Mouse (Mus musculus) kidney, embryonic 15.5 days (tissue): ENCODE measurements around the gene Nbeal2. TPM values are rescaled to one million over a fixed set of nuclear protein-coding genes. Genes with fewer than 3 reads are reported as not detected.
"Not testable (repeated sequence)": the region's sequence is repeated elsewhere in the genome, so short reads cannot be mapped to it uniquely, and the experiment has no call there.

Experiments
- ATAC-seq: fragments of 200-750 bp; cut with Nextera tagmentation; replicated peaks from 2 replicates; pipeline ENCODE4 v1.8.0; 2017; ENCODE audit warnings: moderate TSS enrichment; ENCODE audit not compliant: low FRiP score
- H3K27ac ChIP-seq: fragments of 300-500 bp; sonication (generic); 2 replicates; pipeline ENCODE4 v1.5.1; 2015; ENCODE audit warnings: mild to moderate bottlenecking, inconsistent platforms
- H3K27me3 ChIP-seq: fragments of 300-500 bp; sonication (generic); 2 replicates; pipeline ENCODE4 v1.6.1; 2015; ENCODE audit warnings: inconsistent platforms
- H3K36me3 ChIP-seq: fragments of 300-500 bp; sonication (generic); 2 replicates; pipeline ENCODE4 v1.6.1; 2015; ENCODE audit warnings: inconsistent platforms
- H3K4me1 ChIP-seq: fragments of 300-500 bp; sonication (generic); 2 replicates; pipeline ENCODE4 v1.6.1; 2015; ENCODE audit warnings: inconsistent platforms
- H3K4me2 ChIP-seq: fragments of 300-500 bp; sonication (generic); 2 replicates; pipeline ENCODE4 v1.6.1; 2015; ENCODE audit warnings: moderate library complexity, mild to moderate bottlenecking, inconsistent platforms
- H3K4me3 ChIP-seq: fragments of 300-500 bp; sonication (generic); replicated peaks from 2 replicates; pipeline ENCODE4 v1.5.1; 2015; ENCODE audit warnings: mild to moderate bottlenecking, inconsistent platforms
- H3K9ac ChIP-seq: fragments of 300-500 bp; sonication (generic); 2 replicates; pipeline ENCODE4 v1.6.1; 2015; ENCODE audit warnings: mild to moderate bottlenecking, inconsistent platforms
- H3K9me3 ChIP-seq: fragments of 300-500 bp; sonication (generic); replicated peaks from 2 replicates; pipeline ENCODE4 v1.6.1; 2016; ENCODE audit warnings: inconsistent platforms
- WGBS: fragments of 180-500 bp; shearing (Covaris S2); methylation state at CpG from one replicate; pipeline ENCODE4 v1.1.7; 2015; ENCODE audit warnings: mixed read lengths; 5-methylcytosine and 5-hydroxymethylcytosine counted together
- polyA plus RNA-seq: library from polyadenylated mRNA; unstranded; fragments of >200 nt; fragmentation: Nextera tagmentation; extraction: Ambion mirVana; gene quantifications from 2 replicates; pipeline ENCODE4 v1.2.1, GENCODE M21; 2015

The Nbeal2 gene
- polyA plus RNA-seq, 1 experiment from 2014 or later = 5.5 TPM

DNA sequence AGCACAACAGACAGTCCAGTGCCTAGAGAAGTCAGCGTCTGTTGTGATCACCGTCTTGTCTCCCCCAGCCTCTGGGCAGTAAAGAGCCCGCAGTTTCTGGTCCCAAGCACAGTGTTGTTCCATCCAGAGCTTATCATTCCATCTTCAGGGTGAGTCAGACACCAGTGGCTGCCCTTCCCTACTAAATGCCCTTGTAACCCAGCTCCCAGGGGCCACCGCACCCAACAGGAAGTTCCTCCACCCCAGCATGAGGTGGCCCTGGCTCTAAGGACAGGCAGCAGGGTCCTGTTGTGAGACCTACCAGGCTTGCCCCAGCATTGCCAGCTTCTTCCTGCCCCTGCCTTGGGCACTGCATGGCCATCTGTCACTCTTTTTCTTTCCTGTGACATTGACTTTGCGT lies 31.6 kb upstream of the Nbeal2 start:
- Histone ChIP-seq H3K27me3 (no peaks in the 10 kb centered on the region), H3K4me2 (no peak overlapping the region), H3K9me3 (no peaks in the 10 kb centered on the region), H3K36me3 (no peaks in the 10 kb centered on the region), H3K9ac (no peak overlapping the region), H3K4me3 (no peak overlapping the region), H3K4me1 (peaks cover 72% of the 10 kb centered on the region), H3K27ac (peak overlapping the region; percentile 92)
- no peak for ATAC-seq
- WGBS = 73% methylated on average over 5 of the region's 5 CpGs

DNA sequence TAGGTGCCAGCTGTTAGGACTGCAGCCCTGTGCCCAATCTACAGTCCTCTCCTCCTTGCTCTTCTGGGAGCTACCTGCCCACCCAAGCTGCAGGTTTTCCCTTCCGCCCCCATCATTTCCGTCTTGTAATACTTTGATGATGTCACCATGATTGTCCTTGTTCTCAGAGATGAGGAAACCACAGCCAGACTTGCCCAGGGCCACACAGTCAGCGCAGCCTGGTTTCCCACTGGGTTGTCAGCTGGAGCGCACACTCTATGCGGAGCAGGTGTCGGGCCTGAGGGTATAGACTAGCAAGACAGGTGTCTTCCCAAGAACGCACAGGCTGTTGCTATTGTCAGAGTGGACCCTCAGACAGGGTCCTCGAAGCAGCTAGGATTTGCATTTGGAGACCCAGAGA lies 31.2 kb upstream of the Nbeal2 start:
- Histone ChIP-seq H3K27ac (peak overlapping the region; percentile 92), H3K9me3 (no peaks in the 10 kb centered on the region), H3K36me3 (peaks cover under 1% of the 10 kb centered on the region; the same call in 1 of the 2 replicates), H3K4me3 (no peak overlapping the region), H3K9ac (no peak overlapping the region), H3K4me1 (peaks cover 69% of the 10 kb centered on the region), H3K27me3 (no peaks in the 10 kb centered on the region), H3K4me2 (no peak overlapping the region)
- WGBS = 87% methylated on average over 8 of the region's 8 CpGs
- ATAC-seq = no peak

DNA sequence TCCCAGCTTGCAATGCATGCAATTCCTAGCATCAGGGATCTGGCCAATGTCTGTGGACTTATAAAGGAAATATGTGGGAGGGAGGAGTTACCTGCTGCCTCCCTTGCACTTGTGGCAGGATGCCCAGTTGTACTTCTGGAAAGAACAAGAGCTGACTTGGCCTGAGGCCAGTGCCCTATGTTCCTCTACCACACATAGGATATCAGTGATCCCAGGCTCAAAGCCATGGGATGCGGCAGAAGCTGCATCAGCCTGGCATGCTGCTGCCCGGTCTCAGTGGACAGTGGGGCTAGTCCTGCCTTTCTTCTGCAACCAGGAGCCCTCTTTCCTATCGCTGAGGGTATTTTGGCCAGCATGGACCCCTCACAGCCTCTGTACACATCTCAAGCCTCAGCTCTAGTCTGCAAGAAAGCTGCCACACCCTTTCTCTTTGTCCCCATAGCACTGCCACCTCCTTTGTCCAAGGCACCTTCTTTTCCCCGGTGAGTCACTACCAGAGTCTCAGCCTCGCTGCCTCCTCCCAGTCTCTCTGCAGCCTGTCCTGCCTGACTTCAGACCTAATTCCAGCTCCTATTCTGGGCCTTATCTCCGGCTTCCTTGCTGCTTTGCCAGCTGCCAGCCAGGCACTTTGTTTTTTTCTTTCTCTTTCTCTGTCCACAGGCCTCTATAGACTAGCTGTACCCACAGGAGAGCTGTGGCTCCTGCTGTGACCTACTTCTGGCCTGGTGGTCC lies 30.3 kb upstream of the Nbeal2 start:
- Histone ChIP-seq H3K9me3 (no peaks in the 10 kb centered on the region), H3K4me2 (peak overlapping the region; percentile 12; the same call in 1 of the 2 replicates), H3K9ac (no peak overlapping the region), H3K27ac (peak overlapping the region; percentile 92), H3K27me3 (no peaks in the 10 kb centered on the region), H3K36me3 (peaks cover 6% of the 10 kb centered on the region; the same call in 1 of the 2 replicates), H3K4me1 (peaks cover 60% of the 10 kb centered on the region), H3K4me3 (no peak overlapping the region)
- WGBS = 67% methylated on average over 6 of the region's 6 CpGs
- ATAC-seq = peak; percentile 52

DNA sequence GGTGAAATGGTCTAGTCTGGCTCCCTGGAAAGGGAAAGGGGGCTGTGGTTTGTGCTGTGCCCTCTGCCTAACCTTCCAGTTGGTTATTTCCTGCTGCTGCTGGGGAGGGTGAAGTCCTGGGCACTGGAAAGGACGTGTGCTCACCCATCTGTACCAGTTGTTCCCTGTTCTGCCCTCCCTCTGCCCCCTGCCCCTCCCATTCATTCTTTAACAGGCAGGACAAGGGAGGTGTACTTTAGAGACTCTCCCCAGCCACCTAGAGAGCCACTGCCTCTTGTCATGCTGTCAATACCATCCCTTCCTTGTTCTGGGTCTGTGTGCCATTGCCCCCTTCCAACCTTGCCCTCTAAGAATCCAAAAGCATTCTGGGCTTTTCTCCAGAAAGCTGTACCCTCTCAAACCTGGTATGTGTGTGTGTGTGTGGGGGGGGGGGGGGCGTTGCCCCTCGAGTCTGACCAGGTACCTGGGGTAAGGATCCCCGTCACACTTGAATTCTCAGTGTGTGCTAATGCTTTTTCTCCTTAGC lies 29.7 kb upstream of the Nbeal2 start:
- Histone ChIP-seq H3K9me3 (no peaks in the 10 kb centered on the region), H3K4me1 (peaks cover 57% of the 10 kb centered on the region), H3K36me3 (peaks cover 6% of the 10 kb centered on the region; the same call in 1 of the 2 replicates), H3K4me2 (0 out of 2 replicates have a peak overlapping the region, but pooled peaks have one; percentile 12), H3K4me3 (no peak overlapping the region), H3K27me3 (no peaks in the 10 kb centered on the region), H3K9ac (no peak overlapping the region), H3K27ac (peak overlapping the region; percentile 92)
- peak; percentile 82 for ATAC-seq
- 39% methylated on average over 4 of the region's 4 CpGs for WGBS

DNA sequence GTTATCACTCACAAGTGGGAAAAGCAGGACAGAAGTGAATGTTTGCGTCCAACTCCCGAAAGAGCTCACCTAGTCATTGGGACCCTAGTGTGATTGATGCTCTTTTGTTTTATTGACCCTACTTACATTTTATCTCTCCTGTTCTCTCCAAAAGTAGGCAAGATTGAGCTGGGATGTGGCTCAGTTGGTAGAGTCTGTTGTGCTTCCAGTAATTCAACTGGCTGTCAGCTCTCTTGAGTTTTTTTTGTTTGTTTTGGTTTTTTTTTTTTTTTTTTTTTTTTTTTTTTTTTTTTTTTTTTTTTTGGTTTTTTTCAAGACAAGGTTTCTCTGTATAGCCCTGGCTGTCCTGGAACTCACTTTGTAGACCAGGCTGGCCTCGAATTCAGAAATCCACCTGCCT lies 28.7 kb upstream of the Nbeal2 start:
- not testable (repeated sequence) for H3K4me2 ChIP-seq, H3K27me3 ChIP-seq, H3K9ac ChIP-seq, H3K9me3 ChIP-seq, H3K36me3 ChIP-seq, H3K4me3 ChIP-seq, ATAC-seq
- peaks cover 61% of the 10 kb centered on the region for H3K4me1 ChIP-seq
- WGBS = 63% methylated on average over 3 of the region's 3 CpGs
- peak overlapping the region; percentile 92 for H3K27ac ChIP-seq

GRCm38 (mm10) chr9:110682255-110682654 lies 28.3 kb upstream of the Nbeal2 start:
- Histone ChIP-seq H3K4me3 (no peak overlapping the region), H3K4me1 (peaks cover 65% of the 10 kb centered on the region), H3K27ac (peak overlapping the region; percentile 3), H3K9ac (no peak overlapping the region), H3K9me3 (no peaks in the 10 kb centered on the region), H3K4me2 (no peak overlapping the region), H3K27me3 (no peaks in the 10 kb centered on the region), H3K36me3 (peaks cover 6% of the 10 kb centered on the region; the same call in 1 of the 2 replicates)
- no peak for ATAC-seq
- WGBS = 33% methylated on average over 5 of the region's 5 CpGs

DNA sequence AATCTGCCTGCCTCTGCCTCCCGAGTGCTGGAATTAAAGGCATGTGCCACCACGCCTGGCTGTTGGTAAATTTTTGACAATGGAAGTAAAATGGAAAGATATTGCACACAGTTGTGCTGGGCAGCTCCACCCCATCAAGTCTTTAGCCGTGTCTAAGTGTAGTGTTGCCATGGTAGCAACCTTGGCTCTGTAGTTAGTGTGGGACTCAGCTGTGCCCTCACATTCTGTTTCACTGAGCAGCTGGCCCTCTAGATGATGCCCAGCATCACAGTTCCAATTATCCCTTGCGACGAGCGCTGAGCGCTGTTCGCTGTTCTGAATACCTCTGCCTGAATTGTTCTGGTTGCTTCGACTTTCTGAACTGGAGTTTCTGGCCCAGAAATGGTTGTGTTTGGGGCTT lies 27.9 kb upstream of the Nbeal2 start:
- Histone ChIP-seq H3K27me3 (no peaks in the 10 kb centered on the region), H3K9me3 (no peaks in the 10 kb centered on the region), H3K36me3 (peaks cover 6% of the 10 kb centered on the region; the same call in 1 of the 2 replicates), H3K4me2 (no peak overlapping the region), H3K9ac (no peak overlapping the region), H3K27ac (peak overlapping the region; percentile 3; the same call in 1 of the 2 replicates), H3K4me3 (no peak overlapping the region), H3K4me1 (peaks cover 67% of the 10 kb centered on the region)
- ATAC-seq = no peak
- 71% methylated on average over 9 of the region's 9 CpGs for WGBS

- Histone ChIP-seq H3K27me3 (no peaks in the 10 kb centered on the region), H3K27ac (peak overlapping the region; percentile 27; the same call in 1 of the 2 replicates), H3K4me1 (peaks cover 67% of the 10 kb centered on the region), H3K4me2 (no peak overlapping the region), H3K4me3 (no peak overlapping the region), H3K9ac (no peak overlapping the region), H3K9me3 (no peaks in the 10 kb centered on the region), H3K36me3 (peaks cover 6% of the 10 kb centered on the region; the same call in 1 of the 2 replicates)
- WGBS = 48% methylated on average over 7 of the region's 7 CpGs
- ATAC-seq = no peak
These were observed 27.0 kb upstream of the Nbeal2 start for GRCm38 (mm10) chr9:110680736-110681507.

DNA sequence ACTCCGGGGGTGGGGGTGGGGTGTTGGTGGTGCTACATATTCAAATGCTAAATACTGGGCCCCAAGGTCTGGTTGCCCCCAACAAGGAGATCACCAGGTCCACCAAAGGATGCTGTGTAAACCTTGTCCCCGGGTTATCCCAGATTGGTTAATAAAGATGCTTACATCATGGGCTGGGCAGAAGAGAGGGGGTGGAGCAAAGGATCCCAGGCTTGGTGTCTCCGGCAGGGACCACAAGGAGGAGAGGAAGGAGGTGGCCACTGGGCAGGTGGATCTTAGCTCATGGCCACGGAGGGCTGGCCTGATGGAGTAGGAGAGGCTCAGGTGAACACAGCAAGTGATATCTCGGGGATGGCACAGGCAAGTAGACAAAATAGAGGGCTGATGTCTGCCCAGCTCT lies 24.9 kb upstream of the Nbeal2 start:
- WGBS = 77% methylated on average over 5 of the region's 5 CpGs

GRCm38 (mm10) chr9:110676492-110676911 lies 22.5 kb upstream of the Nbeal2 start:
- H3K27me3 ChIP-seq = no peaks in the 10 kb centered on the region
- no peak for ATAC-seq
- H3K4me3 ChIP-seq = no peak overlapping the region
- peaks cover 40% of the 10 kb centered on the region for H3K4me1 ChIP-seq
- no peaks in the 10 kb centered on the region for H3K9me3 ChIP-seq
- 86% methylated on average over 8 of the region's 8 CpGs for WGBS
- H3K4me2 ChIP-seq = no peak overlapping the region
- H3K27ac ChIP-seq = no peak overlapping the region
- H3K9ac ChIP-seq = no peak overlapping the region
- H3K36me3 ChIP-seq = peaks cover 6% of the 10 kb centered on the region; the same call in 1 of the 2 replicates

More for the DNA sequence above, 24.9 kb upstream of the Nbeal2 start:
- H3K4me1 ChIP-seq = peaks cover 47% of the 10 kb centered on the region
- H3K4me2 ChIP-seq = no peak overlapping the region
- H3K36me3 ChIP-seq = peaks cover 6% of the 10 kb centered on the region; the same call in 1 of the 2 replicates
- H3K4me3 ChIP-seq = no peak overlapping the region
- no peak for ATAC-seq
- H3K9ac ChIP-seq = no peak overlapping the region
- H3K9me3 ChIP-seq = no peaks in the 10 kb centered on the region
- H3K27me3 ChIP-seq = no peaks in the 10 kb centered on the region
- no peak overlapping the region for H3K27ac ChIP-seq

DNA sequence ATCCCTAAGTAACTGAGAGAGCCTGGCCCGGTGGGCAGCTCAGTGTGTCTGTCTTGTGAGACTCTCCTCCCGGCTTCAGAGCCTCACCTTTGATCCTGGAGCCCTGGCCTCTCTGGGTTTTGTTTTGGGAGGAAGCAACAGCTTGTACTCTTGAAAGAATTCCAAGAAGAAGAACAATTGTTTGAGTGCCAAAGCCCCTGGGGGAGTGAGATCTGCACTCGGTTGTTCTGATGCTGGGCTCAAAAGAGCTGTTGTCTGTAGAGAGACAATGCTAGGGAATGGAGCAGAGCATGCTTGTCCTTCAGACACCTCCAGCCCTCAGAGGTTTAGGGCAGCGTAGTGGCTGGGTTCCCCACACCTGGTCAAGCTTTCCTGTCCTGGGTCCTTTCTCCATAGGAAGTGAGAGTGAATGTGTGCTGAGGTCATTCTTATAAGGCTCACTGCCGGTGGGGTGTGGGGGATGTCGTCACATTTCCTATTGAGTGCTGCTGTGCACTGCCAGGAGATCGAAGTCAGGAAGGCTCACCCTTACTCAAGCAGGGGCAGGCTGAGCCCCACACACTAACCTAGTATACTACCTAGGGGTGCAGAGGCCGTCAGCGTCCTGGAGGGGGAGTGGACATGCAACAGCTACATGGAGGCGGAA lies 19.3 kb upstream of the Nbeal2 start:
- peaks cover 40% of the 10 kb centered on the region for H3K4me1 ChIP-seq
- H3K4me2 ChIP-seq = no peak overlapping the region
- no peaks in the 10 kb centered on the region for H3K9me3 ChIP-seq
- H3K9ac ChIP-seq = no peak overlapping the region
- no peaks in the 10 kb centered on the region for H3K36me3 ChIP-seq
- H3K4me3 ChIP-seq = no peak overlapping the region
- peak overlapping the region; percentile 61 for H3K27ac ChIP-seq
- no peak for ATAC-seq
- H3K27me3 ChIP-seq = no peaks in the 10 kb centered on the region
- WGBS = 53% methylated on average over 10 of the region's 10 CpGs
